Mouse (Mus musculus): ENCODE results near the gene Hoxc9. TPM values are rescaled to one million over a fixed set of nuclear protein-coding genes. Genes with fewer than 3 reads are reported as not detected.

Gene Hoxc9
- polyA plus RNA-seq, 1 experiment from 2014 or later, result 0.30 TPM

- peak overlapping the region; percentile 12; the same call in 1 of the 2 replicates for H3K4me3 ChIP-seq
- ATAC-seq (ENCODE audit: low FRiP score, low read depth), result no peak
- peak overlapping the region; percentile 43 for H3K4me2 ChIP-seq
- no peaks in the 10 kb centered on the region; the same call in 1 of the 2 replicates for H3K4me1 ChIP-seq (replicated peaks)
- WGBS, result 3% methylated on average over 8 of the region's 8 CpGs
- H3K27ac ChIP-seq (replicated peaks), result no peak overlapping the region
- H3K9me3 ChIP-seq, result no peaks in the 10 kb centered on the region
- H3K27me3 ChIP-seq, result peaks cover 95% of the 10 kb centered on the region
- no peaks in the 10 kb centered on the region for H3K36me3 ChIP-seq
- no peak overlapping the region for H3K9ac ChIP-seq
Measured at GRCm38 (mm10) chr15:103020899-103021418, 44.7 kb downstream of the Hoxc9 start.

- peak overlapping the region; percentile 43 for H3K4me2 ChIP-seq
- H3K36me3 ChIP-seq, result no peaks in the 10 kb centered on the region
- no peaks in the 10 kb centered on the region for H3K9me3 ChIP-seq
- WGBS, result 11% methylated on average over 8 of the region's 8 CpGs
- H3K9ac ChIP-seq, result no peak overlapping the region
- H3K4me1 ChIP-seq (replicated peaks), result no peaks in the 10 kb centered on the region; the same call in 1 of the 2 replicates
- H3K27me3 ChIP-seq, result peaks cover 93% of the 10 kb centered on the region
- no peak for ATAC-seq (ENCODE audit: low FRiP score, low read depth)
- no peak overlapping the region for H3K27ac ChIP-seq (replicated peaks)
- peak overlapping the region; percentile 12; the same call in 1 of the 2 replicates for H3K4me3 ChIP-seq
Measured at GRCm38 (mm10) chr15:103021544-103021943, 45.3 kb downstream of the Hoxc9 start.

- ATAC-seq (ENCODE audit: low FRiP score, low read depth), result no peak
- Histone ChIP-seq H3K4me3 (no peak overlapping the region), H3K4me1 (replicated peaks) (peaks cover 4% of the 10 kb centered on the region; the same call in 1 of the 2 replicates), H3K27me3 (peaks cover 83% of the 10 kb centered on the region), H3K36me3 (no peaks in the 10 kb centered on the region), H3K9me3 (no peaks in the 10 kb centered on the region), H3K27ac (replicated peaks) (no peak overlapping the region), H3K9ac (no peak overlapping the region), H3K4me2 (peak overlapping the region; percentile 46; the same call in 1 of the 2 replicates)
- WGBS, result 2% methylated on average over 2 of the region's 2 CpGs
Measured at GRCm38 (mm10) chr15:103024131-103024530, 47.9 kb downstream of the Hoxc9 start.

- ATAC-seq (ENCODE audit: low FRiP score, low read depth), result no peak
- WGBS, result 3% methylated on average over 43 of the region's 43 CpGs
- Histone ChIP-seq H3K27ac (replicated peaks) (peak overlapping the region; percentile 69), H3K4me1 (replicated peaks) (peaks cover 4% of the 10 kb centered on the region; the same call in 1 of the 2 replicates), H3K9ac (0 out of 2 replicates have a peak overlapping the region, but pooled peaks have one; percentile 23), H3K36me3 (no peaks in the 10 kb centered on the region), H3K4me3 (peak overlapping the region; percentile 20), H3K4me2 (peak overlapping the region; percentile 46), H3K27me3 (peaks cover 74% of the 10 kb centered on the region), H3K9me3 (no peaks in the 10 kb centered on the region)
Measured at GRCm38 (mm10) chr15:103027266-103028235, 51.3 kb downstream of the Hoxc9 start.

GRCm38 (mm10) chr15:103028916-103029512 is 52.8 kb downstream of the Hoxc9 start:
- no peaks in the 10 kb centered on the region for H3K9me3 ChIP-seq
- H3K4me2 ChIP-seq, result peak overlapping the region; percentile 2; the same call in 1 of the 2 replicates
- peaks cover 70% of the 10 kb centered on the region for H3K27me3 ChIP-seq
- no peak overlapping the region for H3K4me3 ChIP-seq
- no peak overlapping the region for H3K9ac ChIP-seq
- no peaks in the 10 kb centered on the region for H3K36me3 ChIP-seq
- 14% methylated on average over 9 of the region's 9 CpGs for WGBS
- H3K27ac ChIP-seq (replicated peaks), result peak overlapping the region; percentile 69
- ATAC-seq (ENCODE audit: low FRiP score, low read depth), result no peak
- H3K4me1 ChIP-seq (replicated peaks), result peaks cover 7% of the 10 kb centered on the region

GRCm38 (mm10) chr15:103030142-103030541 is 53.9 kb downstream of the Hoxc9 start:
- H3K4me2 ChIP-seq, result peak overlapping the region; percentile 35
- peaks cover 61% of the 10 kb centered on the region for H3K27me3 ChIP-seq
- H3K4me1 ChIP-seq (replicated peaks), result peaks cover 10% of the 10 kb centered on the region
- H3K27ac ChIP-seq (replicated peaks), result peak overlapping the region; percentile 69
- 4% methylated on average over 8 of the region's 8 CpGs for WGBS
- H3K36me3 ChIP-seq, result no peaks in the 10 kb centered on the region
- peak overlapping the region; percentile 12; the same call in 1 of the 2 replicates for H3K4me3 ChIP-seq
- no peaks in the 10 kb centered on the region for H3K9me3 ChIP-seq
- no peak for ATAC-seq (ENCODE audit: low FRiP score, low read depth)
- H3K9ac ChIP-seq, result 0 out of 2 replicates have a peak overlapping the region, but pooled peaks have one; percentile 10

- Histone ChIP-seq H3K4me1 (replicated peaks) (peaks cover 10% of the 10 kb centered on the region), H3K4me2 (peak overlapping the region; percentile 41), H3K4me3 (peak overlapping the region; percentile 20; the same call in 1 of the 2 replicates), H3K27me3 (peaks cover 69% of the 10 kb centered on the region), H3K9me3 (no peaks in the 10 kb centered on the region), H3K9ac (peak overlapping the region; percentile 13; the same call in 1 of the 2 replicates), H3K27ac (replicated peaks) (peak overlapping the region; percentile 79), H3K36me3 (no peaks in the 10 kb centered on the region)
- 0% methylated on average over 2 of the region's 3 CpGs for WGBS
- no peak for ATAC-seq (ENCODE audit: low FRiP score, low read depth)
Measured at GRCm38 (mm10) chr15:103032167-103032566, 55.9 kb downstream of the Hoxc9 start.

GRCm38 (mm10) chr15:103032646-103033575 is 56.7 kb downstream of the Hoxc9 start:
- peak overlapping the region; percentile 20 for H3K4me3 ChIP-seq
- peaks cover 6% of the 10 kb centered on the region for H3K4me1 ChIP-seq (replicated peaks)
- WGBS, result 1% methylated on average over 26 of the region's 26 CpGs
- H3K27ac ChIP-seq (replicated peaks), result peak overlapping the region; percentile 79
- peak overlapping the region; percentile 41 for H3K4me2 ChIP-seq
- no peaks in the 10 kb centered on the region for H3K9me3 ChIP-seq
- H3K27me3 ChIP-seq, result peaks cover 72% of the 10 kb centered on the region
- H3K9ac ChIP-seq, result peak overlapping the region; percentile 13; the same call in 1 of the 2 replicates
- no peak for ATAC-seq (ENCODE audit: low FRiP score, low read depth)
- H3K36me3 ChIP-seq, result no peaks in the 10 kb centered on the region

GRCm38 (mm10) chr15:103034043-103034806 is 58.0 kb downstream of the Hoxc9 start:
- no peaks in the 10 kb centered on the region for H3K36me3 ChIP-seq

More at GRCm38 (mm10) chr15:103034043-103034806, 58.0 kb downstream of the Hoxc9 start:
- Histone ChIP-seq H3K9me3 (no peaks in the 10 kb centered on the region), H3K27me3 (peaks cover 71% of the 10 kb centered on the region), H3K4me2 (peak overlapping the region; percentile 56), H3K4me3 (peak overlapping the region; percentile 47), H3K9ac (peak overlapping the region; percentile 56), H3K27ac (replicated peaks) (peak overlapping the region; percentile 87), H3K4me1 (replicated peaks) (peaks cover 6% of the 10 kb centered on the region)
- ATAC-seq (ENCODE audit: low FRiP score, low read depth), result peak; percentile 75
- under 1% methylated on average over 24 of the region's 24 CpGs for WGBS
